In genomic region chr8:105264024-105264982, GRCm38 (mm10) we compare ENCODE assay signal across 8 mouse cellular contexts. TPM values are rescaled to one million over a fixed set of nuclear protein-coding genes. Genes with fewer than 3 reads are reported as not detected.
DNase-seq lines count a peak whose midpoint lies in the region; ATAC-seq and TF ChIP-seq lines count a peak whose summit lies in the region.

Gene Tradd (minus strand): TSS chr8:105264609.
Gene Fbxl8 (plus strand): TSS chr8:105264648.

- TF ChIP-seq POLR2A in bone marrow macrophage, adult 2 months (IDR thresholded peaks at IDR 0.05; ENCODE audit: borderline replicate concordance, low read depth, low read length): no peak

- peak; percentile 69; the same call in 1 of the 2 replicates for ATAC-seq in G1E (ENCODE audit: extremely low read depth, insufficient number of reproducible peaks, low FRiP score, poor library complexity, severe bottlenecking)
- peak; percentile 47 for ATAC-seq in forebrain, embryonic 11.5 days (replicated peaks; ENCODE audit: low FRiP score)
- ATAC-seq in limb, embryonic 11.5 days (ENCODE audit: insufficient number of reproducible peaks, low FRiP score, low TSS enrichment, low read depth): no peak
- ATAC-seq in midbrain, embryonic 12.5 days (ENCODE audit: low FRiP score, low read depth): peak; percentile 39

- 1% methylated on average over 54 of the region's 54 CpGs for WGBS in forebrain, embryonic 11.5 days
- WGBS in limb, embryonic 11.5 days: 1% methylated on average over 54 of the region's 54 CpGs
- 1% methylated on average over 54 of the region's 54 CpGs for whole genome bisulfite sequencing in midbrain, embryonic 12.5 days

- peak within 1 kb of the TSS; percentile 55 for H3K9ac ChIP-seq in forebrain, embryonic 11.5 days (ENCODE audit: low read length)
- peak within 1 kb of the TSS; percentile 58 for H3K9ac ChIP-seq in limb, embryonic 11.5 days (ENCODE audit: low read length)
- peak within 1 kb of the TSS; percentile 63 for H3K9ac ChIP-seq in midbrain, embryonic 12.5 days (replicated peaks)

- peak within 1 kb of the TSS; percentile 93 for H3K4me3 ChIP-seq in G1E (ENCODE audit: low read depth, low read length)
- H3K4me3 ChIP-seq in bone marrow macrophage, adult 2 months (ENCODE audit: insufficient read depth, low read length): peak within 1 kb of the TSS; percentile 84
- peak within 1 kb of the TSS; percentile 67 for H3K4me3 ChIP-seq in forebrain, embryonic 11.5 days (ENCODE audit: low read depth, low read length)
- peak within 1 kb of the TSS; percentile 63 for H3K4me3 ChIP-seq in limb, embryonic 11.5 days (ENCODE audit: low read depth, low read length)
- peak within 1 kb of the TSS; percentile 63 for H3K4me3 ChIP-seq in midbrain, embryonic 12.5 days

- H3K27ac ChIP-seq in bone marrow macrophage, adult 2 months (ENCODE audit: insufficient read depth, low read depth, low read length): peak within 1 kb of the TSS; percentile 42
- no peak within 1 kb of the TSS for H3K27ac ChIP-seq in forebrain, embryonic 11.5 days (ENCODE audit: low read depth, low read length)
- H3K27ac ChIP-seq in limb, embryonic 11.5 days (replicated peaks; ENCODE audit: low read depth, low read length): no peak within 1 kb of the TSS
- no peak within 1 kb of the TSS for H3K27ac ChIP-seq in midbrain, embryonic 12.5 days (replicated peaks)

- H3K9me3 ChIP-seq in G1E (replicated peaks): peaks cover 14% of the 10 kb centered on the region
- H3K9me3 ChIP-seq in forebrain, embryonic 11.5 days (ENCODE audit: control insufficient read depth, low read length): no peaks in the 10 kb centered on the region; the same call in 1 of the 2 replicates
- peaks cover 3% of the 10 kb centered on the region; the same call in 1 of the 2 replicates for H3K9me3 ChIP-seq in limb, embryonic 11.5 days (ENCODE audit: control insufficient read depth, low read length)
- H3K9me3 ChIP-seq in midbrain, embryonic 12.5 days: 0 out of 2 replicates have a peak, but pooled peaks cover 3% of the 10 kb centered on the region

- TF ChIP-seq CTCF in G1E (IDR thresholded peaks at IDR 0.05; ENCODE audit: low read depth, low read length): no peak
- no peak for TF ChIP-seq CTCF in bone marrow macrophage, adult 2 months (IDR thresholded peaks at IDR 0.05; ENCODE audit: low read depth, low read length)

- peak within 1 kb of the TSS; percentile 89 for H3K4me2 ChIP-seq in forebrain, embryonic 11.5 days (ENCODE audit: low read depth, low read length, severe bottlenecking)
- H3K4me2 ChIP-seq in limb, embryonic 11.5 days (ENCODE audit: low read depth, severe bottlenecking): peak within 1 kb of the TSS; percentile 81
- H3K4me2 ChIP-seq in midbrain, embryonic 12.5 days (replicated peaks): peak within 1 kb of the TSS; percentile 78

- H3K4me1 ChIP-seq in G1E (ENCODE audit: insufficient read depth, low read depth, low read length): peaks cover 76% of the 10 kb centered on the region
- peaks cover 29% of the 10 kb centered on the region for H3K4me1 ChIP-seq in bone marrow macrophage, adult 2 months (ENCODE audit: control insufficient read depth, insufficient read depth, low read length)
- peaks cover 20% of the 10 kb centered on the region for H3K4me1 ChIP-seq in forebrain, embryonic 11.5 days (replicated peaks; ENCODE audit: control insufficient read depth, insufficient read depth, low read length)
- H3K4me1 ChIP-seq in limb, embryonic 11.5 days (ENCODE audit: control insufficient read depth, insufficient read depth, low read length): peaks cover 20% of the 10 kb centered on the region
- peaks cover 34% of the 10 kb centered on the region for H3K4me1 ChIP-seq in midbrain, embryonic 12.5 days

- peaks cover 4% of the 10 kb centered on the region; the same call in 1 of the 2 replicates for H3K27me3 ChIP-seq in G1E (ENCODE audit: insufficient read depth, low read length)
- peaks cover 78% of the 10 kb centered on the region for H3K27me3 ChIP-seq in forebrain, embryonic 11.5 days (ENCODE audit: control insufficient read depth, insufficient read depth, low read length)
- peaks cover 62% of the 10 kb centered on the region for H3K27me3 ChIP-seq in limb, embryonic 11.5 days (ENCODE audit: control insufficient read depth, insufficient read depth, low read length)
- peaks cover 96% of the 10 kb centered on the region for H3K27me3 ChIP-seq in midbrain, embryonic 12.5 days
- H3K27me3 ChIP-seq in splenic B cell, adult 2 months (ENCODE audit: control insufficient read depth, insufficient read depth, low read length, poor library complexity, severe bottlenecking): no peaks in the 10 kb centered on the region

- DNase-seq in G1E (ENCODE audit: low spot score): peak; percentile 87
- DNase-seq in forebrain, embryonic 11.5 days (ENCODE audit: low spot score): peak; percentile 81
- peak; percentile 74 for DNase-seq in heart, postnatal 4 days
- peak; percentile 71 for DNase-seq in limb, embryonic 11.5 days (ENCODE audit: low spot score)
- peak; percentile 70 for DNase-seq in splenic B cell, adult 2 months (ENCODE audit: low read depth, low spot score)
- DNase-seq in layer of hippocampus, adult 9-11 months: no peak

- H3K36me3 ChIP-seq in G1E (replicated peaks): peaks cover 60% of the 10 kb centered on the region
- H3K36me3 ChIP-seq in forebrain, embryonic 11.5 days (ENCODE audit: control insufficient read depth, insufficient read depth, low read length): no peaks in the 10 kb centered on the region
- H3K36me3 ChIP-seq in limb, embryonic 11.5 days (ENCODE audit: control insufficient read depth, insufficient read depth, low read length): no peaks in the 10 kb centered on the region; the same call in 1 of the 2 replicates
- no peaks in the 10 kb centered on the region for H3K36me3 ChIP-seq in midbrain, embryonic 12.5 days
- no peaks in the 10 kb centered on the region for H3K36me3 ChIP-seq in splenic B cell, adult 2 months (ENCODE audit: control insufficient read depth, insufficient read depth, low read length, poor library complexity, severe bottlenecking)

RNA-seq across cellular contexts. Expression of gene Tradd, which starts in this region (rescaled TPM):
- total RNA-seq in G1E (2014; fragmentation: Nextera tagmentation) (12.5 and 14.2 TPM in 2 replicates), G1E (2017) (20.8 and 23.4 TPM in 2 replicates)
- polyA plus RNA-seq in G1E (2012): 27.9 and 30.0 TPM in 2 replicates
- polyA plus RNA-seq in bone marrow macrophage, adult 2 months (2012; ENCODE audit: insufficient read depth, insufficient read length, missing spikeins): 23.6 and 26.2 TPM in 2 replicates
- polyA plus RNA-seq in forebrain, embryonic 11.5 days (2014; fragmentation: Nextera tagmentation; extraction: Ambion mirVana): 12.0 and 12.5 TPM in 2 replicates
- 10 to 100 TPM in 1 of 2 experiments, 1 to 10 TPM in 1; 9.4 to 10.1 TPM for total RNA-seq in heart, postnatal 4 days (2021)
- polyA plus RNA-seq in limb, embryonic 11.5 days (2014; fragmentation: Nextera tagmentation; extraction: Ambion mirVana): 11.1 and 13.6 TPM in 2 replicates
- polyA plus RNA-seq in midbrain, embryonic 12.5 days (2016; fragmentation: Nextera tagmentation; extraction: Ambion mirVana): 11.0 and 14.6 TPM in 2 replicates

RNA-seq across cellular contexts. Expression of gene Fbxl8, which starts in this region (rescaled TPM):
- total RNA-seq in G1E (2014; fragmentation: Nextera tagmentation) (6.8 and 8.0 TPM in 2 replicates), G1E (2017) (6.0 and 6.9 TPM in 2 replicates)
- 8.9 and 9.6 TPM in 2 replicates for polyA plus RNA-seq in G1E (2012)
- 6.5 and 6.8 TPM in 2 replicates for polyA plus RNA-seq in bone marrow macrophage, adult 2 months (2012; ENCODE audit: insufficient read depth, insufficient read length, missing spikeins)
- polyA plus RNA-seq in forebrain, embryonic 11.5 days (2014; fragmentation: Nextera tagmentation; extraction: Ambion mirVana): 0.53 and 0.69 TPM in 2 replicates
- 1 to 10 TPM; 3.7 TPM for total RNA-seq in heart, postnatal 4 days (2021)
- polyA plus RNA-seq in limb, embryonic 11.5 days (2014; fragmentation: Nextera tagmentation; extraction: Ambion mirVana): 1.2 and 1.3 TPM in 2 replicates
- polyA plus RNA-seq in midbrain, embryonic 12.5 days (2016; fragmentation: Nextera tagmentation; extraction: Ambion mirVana): 0.77 and 0.87 TPM in 2 replicates
